ENCODE assay signal across 8 mouse cellular contexts in the genomic region with DNA sequence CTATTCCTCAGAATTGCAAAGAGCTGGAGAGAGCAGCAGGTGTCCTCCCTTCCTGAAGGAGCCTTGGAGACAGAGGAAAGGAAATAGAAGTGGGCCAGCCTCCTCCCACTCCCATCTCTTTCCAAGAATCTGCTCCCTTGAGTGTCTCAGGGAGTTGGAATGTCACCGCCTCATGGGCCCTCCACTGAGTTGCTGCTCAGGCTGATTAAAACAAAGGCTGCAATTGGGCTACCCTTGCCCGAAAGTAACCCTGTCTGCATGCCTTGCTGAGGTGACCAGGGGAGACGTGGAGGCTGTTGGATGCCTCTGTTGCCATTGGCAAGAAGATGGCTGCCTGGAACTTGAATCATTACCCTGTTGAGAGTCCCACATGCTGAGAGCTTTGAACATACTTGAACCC. TPM values are rescaled to one million over a fixed set of nuclear protein-coding genes. Genes with fewer than 3 reads are reported as not detected.
DNase-seq lines count a peak whose midpoint lies in the region; ATAC-seq and TF ChIP-seq lines count a peak whose summit lies in the region.

No protein-coding gene starts in this region.

- intact Hi-C loops in left cerebral cortex, postnatal 36 days (cut with DNase I), result no loop called here

- H3K9me3 ChIP-seq in midbrain, postnatal 0 days (ENCODE audit: low read length), result no peaks in the 10 kb centered on the region
- H3K9me3 ChIP-seq in midbrain, embryonic 10.5 days (replicated peaks), result no peaks in the 10 kb centered on the region
- no peaks in the 10 kb centered on the region for H3K9me3 ChIP-seq in heart, embryonic 13.5 days
- no peaks in the 10 kb centered on the region for H3K9me3 ChIP-seq in liver, embryonic 11.5 days (ENCODE audit: control insufficient read depth, low read length)

- H3K4me3 ChIP-seq in midbrain, postnatal 0 days (ENCODE audit: low read depth, low read length), result no peak overlapping the region
- H3K4me3 ChIP-seq in midbrain, embryonic 10.5 days, result no peak overlapping the region
- H3K4me3 ChIP-seq in heart, embryonic 13.5 days, result no peak overlapping the region
- no peak overlapping the region for H3K4me3 ChIP-seq in liver, embryonic 11.5 days (ENCODE audit: low read depth, low read length)

- no peak overlapping the region for H3K4me2 ChIP-seq in midbrain, postnatal 0 days (ENCODE audit: low read depth, low read length, poor library complexity, severe bottlenecking)
- no peak overlapping the region for H3K4me2 ChIP-seq in heart, embryonic 13.5 days
- H3K4me2 ChIP-seq in liver, embryonic 11.5 days, result no peak overlapping the region

- peaks cover 10% of the 10 kb centered on the region; the same call in 1 of the 2 replicates for H3K4me1 ChIP-seq in midbrain, postnatal 0 days (ENCODE audit: insufficient read depth, low read length)
- H3K4me1 ChIP-seq in midbrain, embryonic 10.5 days, result peaks cover 22% of the 10 kb centered on the region
- peaks cover 26% of the 10 kb centered on the region for H3K4me1 ChIP-seq in heart, embryonic 13.5 days
- peaks cover 3% of the 10 kb centered on the region for H3K4me1 ChIP-seq in liver, embryonic 11.5 days (replicated peaks; ENCODE audit: control insufficient read depth, insufficient read depth, low read length)

- WGBS in midbrain, postnatal 0 days, result 53% methylated on average over 3 of the region's 3 CpGs
- 66% methylated on average over 3 of the region's 3 CpGs for WGBS in midbrain, embryonic 10.5 days
- WGBS in heart, embryonic 13.5 days, result 39% methylated on average over 3 of the region's 3 CpGs
- WGBS in liver, embryonic 11.5 days, result 68% methylated on average over 3 of the region's 3 CpGs

- no peak for ATAC-seq in midbrain, postnatal 0 days (ENCODE audit: low FRiP score)
- no peak for ATAC-seq in heart, embryonic 13.5 days (ENCODE audit: extremely low read depth, insufficient number of reproducible peaks, low FRiP score, low TSS enrichment)
- no peak for ATAC-seq in liver, embryonic 11.5 days (replicated peaks; ENCODE audit: low FRiP score)

- no peak overlapping the region for H3K9ac ChIP-seq in midbrain, postnatal 0 days (replicated peaks; ENCODE audit: low read length, poor library complexity, severe bottlenecking)
- H3K9ac ChIP-seq in heart, embryonic 13.5 days, result 0 out of 2 replicates have a peak overlapping the region, but pooled peaks have one; percentile 24
- no peak overlapping the region for H3K9ac ChIP-seq in liver, embryonic 11.5 days (ENCODE audit: low read depth, low read length)

- H3K27ac ChIP-seq in midbrain, postnatal 0 days (ENCODE audit: low read depth, low read length), result peak overlapping the region; percentile 85
- H3K27ac ChIP-seq in midbrain, embryonic 10.5 days (replicated peaks), result no peak overlapping the region
- H3K27ac ChIP-seq in heart, embryonic 13.5 days (replicated peaks), result 0 out of 2 replicates have a peak overlapping the region, but pooled peaks have one; percentile 90
- no peak overlapping the region for H3K27ac ChIP-seq in liver, embryonic 11.5 days (ENCODE audit: low read depth, low read length)

- no peaks in the 10 kb centered on the region for H3K36me3 ChIP-seq in midbrain, postnatal 0 days (ENCODE audit: insufficient read depth, low read length)
- H3K36me3 ChIP-seq in midbrain, embryonic 10.5 days, result no peaks in the 10 kb centered on the region
- H3K36me3 ChIP-seq in heart, embryonic 13.5 days, result no peaks in the 10 kb centered on the region
- H3K36me3 ChIP-seq in liver, embryonic 11.5 days (ENCODE audit: control insufficient read depth, insufficient read depth, low read length), result no peaks in the 10 kb centered on the region

- DNase-seq in cerebellum, adult 11-12 months, result peak; percentile 32
- DNase-seq in cerebellum, adult 11 months, result no peak
- peak; percentile 67 for DNase-seq in midbrain, postnatal 0 days (ENCODE audit: low spot score)
- DNase-seq in midbrain, embryonic 10.5 days (ENCODE audit: low spot score), result no peak
- DNase-seq in left cerebral cortex, postnatal 36 days (ENCODE audit: low spot score in 2 of 2), result peak; percentile 10 to 12
- DNase-seq in ovary, postnatal 10 days (ENCODE audit: low spot score), result no peak
- DNase-seq in liver, embryonic 11.5 days (ENCODE audit: low spot score), result no peak

- no peak for TF ChIP-seq CTCF in midbrain, postnatal 0 days (IDR thresholded peaks at IDR 0.05)

- no peaks in the 10 kb centered on the region for H3K27me3 ChIP-seq in midbrain, postnatal 0 days (ENCODE audit: insufficient read depth, low read length)
- peaks cover 11% of the 10 kb centered on the region for H3K27me3 ChIP-seq in midbrain, embryonic 10.5 days (ENCODE audit: low read depth, poor library complexity, severe bottlenecking)
- no peaks in the 10 kb centered on the region for H3K27me3 ChIP-seq in heart, embryonic 13.5 days (replicated peaks)
- no peaks in the 10 kb centered on the region for H3K27me3 ChIP-seq in liver, embryonic 11.5 days (replicated peaks; ENCODE audit: control insufficient read depth, insufficient read depth, low read length)

RNA-seq across cellular contexts. Expression of a gene that starts 59.7 kb away (rescaled TPM):
- 49.2 and 63.5 TPM in 2 replicates for total RNA-seq in midbrain, postnatal 0 days (2014; rRNA removed)
- polyA plus RNA-seq in midbrain, postnatal 0 days (2015; fragmentation: Nextera tagmentation; extraction: Ambion mirVana), result 8.0 and 8.6 TPM in 2 replicates
- 2.0 and 3.1 TPM in 2 replicates for polyA plus RNA-seq in midbrain, embryonic 10.5 days (2016; fragmentation: Nextera tagmentation; extraction: Ambion mirVana)
- polyA plus RNA-seq in heart, embryonic 13.5 days (2015; fragmentation: Nextera tagmentation; extraction: Ambion mirVana), result 3.3 and 3.6 TPM in 2 replicates
- total RNA-seq in left cerebral cortex, postnatal 36 days (2021), result 10 to 100 TPM; 15.9 to 19.5 TPM
- polyA plus RNA-seq in liver, embryonic 11.5 days (2014; fragmentation: Nextera tagmentation; extraction: Ambion mirVana), result 16.3 and 17.5 TPM in 2 replicates

Comparison
In these comparisons a context has a peak if more than half of its experiments do, and no peak if none do; other contexts are left out.
1. DNase-seq: peak in cerebellum, adult 11-12 months (single experiment), midbrain, postnatal 0 days (single experiment) and left cerebral cortex, postnatal 36 days (2 of 2); none in cerebellum, adult 11 months (single experiment), midbrain, embryonic 10.5 days (single experiment), ovary, postnatal 10 days (single experiment) and liver, embryonic 11.5 days (single experiment).
2. H3K27ac ChIP-seq: peak in midbrain, postnatal 0 days (single experiment) and heart, embryonic 13.5 days (single experiment); none in midbrain, embryonic 10.5 days (single experiment) and liver, embryonic 11.5 days (single experiment).